Mouse (Mus musculus): ENCODE results near the gene Fat1. TPM values are rescaled to one million over a fixed set of nuclear protein-coding genes. Genes with fewer than 3 reads are reported as not detected.

Gene Fat1
- polyA plus RNA-seq, 1 experiment: 175 TPM

DNA sequence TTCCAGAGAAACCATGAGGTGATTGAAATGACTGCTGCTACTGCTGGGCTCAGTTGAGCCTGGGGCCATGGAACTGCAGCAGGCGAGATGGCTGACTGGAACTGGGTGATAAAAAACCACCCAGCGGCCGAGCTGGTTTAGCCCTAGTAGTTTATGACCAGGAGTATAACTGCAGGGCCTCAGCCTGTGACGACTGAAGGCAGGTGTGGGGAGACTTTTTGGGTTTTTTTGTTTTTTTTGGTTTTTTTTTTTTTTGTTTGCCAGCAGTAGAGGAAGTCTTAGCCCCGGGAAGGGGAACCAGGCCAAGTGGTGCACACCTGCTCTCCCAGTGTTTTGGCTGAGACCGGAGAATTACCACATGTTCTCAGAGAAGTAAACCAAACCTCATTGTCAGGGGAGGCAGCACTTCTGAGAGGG is 92.8 kb downstream of the Fat1 start:
- Histone ChIP-seq H3K27ac (ENCODE audit: insufficient read depth, low read length) (no peak overlapping the region), H3K36me3 (ENCODE audit: control insufficient read depth, insufficient read depth, low read length, poor library complexity, severe bottlenecking) (peaks cover 76% of the 10 kb centered on the region), H3K27me3 (ENCODE audit: control insufficient read depth, insufficient read depth, low read length, poor library complexity, severe bottlenecking) (no peaks in the 10 kb centered on the region), H3K4me3 (ENCODE audit: low read depth, low read length) (no peak overlapping the region), H3K9me3 (replicated peaks; ENCODE audit: control insufficient read depth, insufficient read depth, low read length, poor library complexity, severe bottlenecking) (no peaks in the 10 kb centered on the region), H3K9ac (ENCODE audit: low read depth, poor library complexity, severe bottlenecking) (no peak overlapping the region), H3K4me1 (ENCODE audit: control insufficient read depth, insufficient read depth, low read length) (no peaks in the 10 kb centered on the region)
- TF ChIP-seq CTCF (IDR thresholded peaks at IDR 0.05; ENCODE audit: low read depth, low read length) (no peak), POLR2A (IDR thresholded peaks at IDR 0.05; ENCODE audit: insufficient read depth, low read length) (no peak), EP300 (IDR thresholded peaks at IDR 0.05; ENCODE audit: insufficient read depth, low read depth, low read length) (no peak)

DNA sequence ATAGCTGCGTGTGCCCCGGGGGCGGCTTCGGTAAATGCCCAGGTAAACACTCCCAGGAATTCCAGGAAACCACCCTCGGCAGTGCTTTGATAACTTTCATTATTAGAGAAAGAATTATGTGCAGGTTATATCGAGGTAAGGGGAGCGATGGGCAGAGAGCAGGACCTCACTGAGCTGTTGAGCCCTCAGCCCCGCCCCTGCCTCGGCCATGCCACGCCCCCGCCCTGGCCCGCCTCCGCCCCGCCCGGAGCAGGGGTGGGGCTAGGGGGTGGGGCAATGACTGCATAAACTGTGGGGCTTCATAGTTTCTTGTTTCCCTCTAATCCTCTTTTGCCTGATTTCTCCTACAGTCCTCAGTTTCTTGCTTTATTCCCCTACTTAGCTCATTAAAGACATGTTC is 103.1 kb downstream of the Fat1 start:
- Histone ChIP-seq H3K9ac (ENCODE audit: low read depth, poor library complexity, severe bottlenecking) (no peak overlapping the region), H3K36me3 (ENCODE audit: control insufficient read depth, insufficient read depth, low read length, poor library complexity, severe bottlenecking) (peaks cover 85% of the 10 kb centered on the region), H3K9me3 (replicated peaks; ENCODE audit: control insufficient read depth, insufficient read depth, low read length, poor library complexity, severe bottlenecking) (no peaks in the 10 kb centered on the region), H3K4me3 (ENCODE audit: low read depth, low read length) (no peak overlapping the region), H3K4me1 (ENCODE audit: control insufficient read depth, insufficient read depth, low read length) (no peaks in the 10 kb centered on the region), H3K27ac (ENCODE audit: insufficient read depth, low read length) (no peak overlapping the region), H3K27me3 (ENCODE audit: control insufficient read depth, insufficient read depth, low read length, poor library complexity, severe bottlenecking) (no peaks in the 10 kb centered on the region)
- TF ChIP-seq POLR2A (IDR thresholded peaks at IDR 0.05; ENCODE audit: insufficient read depth, low read length) (no peak), EP300 (IDR thresholded peaks at IDR 0.05; ENCODE audit: insufficient read depth, low read depth, low read length) (no peak), CTCF (IDR thresholded peaks at IDR 0.05; ENCODE audit: low read depth, low read length) (no peak)

DNA sequence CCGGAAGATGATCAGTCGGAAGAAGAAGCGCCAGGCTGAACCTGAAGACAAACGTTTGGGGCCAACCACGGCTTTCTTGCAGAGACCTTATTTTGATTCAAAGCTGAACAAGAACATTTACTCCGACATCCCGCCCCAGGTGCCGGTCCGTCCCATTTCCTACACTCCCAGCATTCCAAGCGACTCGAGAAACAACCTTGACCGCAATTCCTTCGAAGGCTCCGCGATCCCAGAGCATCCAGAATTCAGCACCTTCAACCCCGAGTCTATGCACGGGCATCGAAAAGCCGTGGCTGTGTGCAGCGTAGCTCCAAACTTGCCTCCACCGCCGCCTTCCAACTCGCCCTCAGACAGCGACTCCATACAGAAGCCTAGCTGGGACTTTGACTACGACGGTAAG is 108.9 kb downstream of the Fat1 start:
- no peak for TF ChIP-seq EP300 (IDR thresholded peaks at IDR 0.05; ENCODE audit: insufficient read depth, low read depth, low read length)
- TF ChIP-seq CTCF (IDR thresholded peaks at IDR 0.05; ENCODE audit: low read depth, low read length): no peak
- TF ChIP-seq POLR2A (IDR thresholded peaks at IDR 0.05; ENCODE audit: insufficient read depth, low read length): no peak
- no peaks in the 10 kb centered on the region for H3K4me1 ChIP-seq (ENCODE audit: control insufficient read depth, insufficient read depth, low read length)
- no peak overlapping the region for H3K27ac ChIP-seq (ENCODE audit: insufficient read depth, low read length)
- H3K27me3 ChIP-seq (ENCODE audit: control insufficient read depth, insufficient read depth, low read length, poor library complexity, severe bottlenecking): no peaks in the 10 kb centered on the region
- H3K4me3 ChIP-seq (ENCODE audit: low read depth, low read length): peak overlapping the region; percentile 28; the same call in 1 of the 2 replicates
- H3K9me3 ChIP-seq (replicated peaks; ENCODE audit: control insufficient read depth, insufficient read depth, low read length, poor library complexity, severe bottlenecking): no peaks in the 10 kb centered on the region
- H3K36me3 ChIP-seq (ENCODE audit: control insufficient read depth, insufficient read depth, low read length, poor library complexity, severe bottlenecking): peaks cover 75% of the 10 kb centered on the region
- no peak overlapping the region for H3K9ac ChIP-seq (ENCODE audit: low read depth, poor library complexity, severe bottlenecking)

DNA sequence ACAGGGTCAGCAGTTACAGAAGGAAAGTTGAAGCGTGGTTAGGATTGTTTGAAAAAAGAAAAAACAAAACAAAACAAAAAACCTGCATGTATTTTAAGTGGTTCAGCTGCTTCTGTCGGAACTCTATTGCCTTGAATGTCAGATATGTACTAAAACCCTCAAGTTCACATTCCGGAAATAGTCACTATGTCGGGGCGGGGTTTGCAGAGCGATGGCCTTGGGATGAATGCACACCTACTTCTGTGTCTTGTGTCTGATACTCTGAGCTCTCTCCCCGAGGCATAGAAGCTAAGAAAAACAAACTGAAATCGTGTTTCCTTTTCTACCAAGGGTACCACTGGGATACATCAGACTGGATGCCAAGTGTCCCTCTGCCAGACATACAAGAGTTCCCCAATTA is 115.2 kb downstream of the Fat1 start:
- peaks cover 43% of the 10 kb centered on the region for H3K36me3 ChIP-seq (ENCODE audit: control insufficient read depth, insufficient read depth, low read length, poor library complexity, severe bottlenecking)
- no peaks in the 10 kb centered on the region for H3K4me1 ChIP-seq (ENCODE audit: control insufficient read depth, insufficient read depth, low read length)
- H3K9me3 ChIP-seq (replicated peaks; ENCODE audit: control insufficient read depth, insufficient read depth, low read length, poor library complexity, severe bottlenecking): peaks cover 3% of the 10 kb centered on the region; the same call in 1 of the 2 replicates
- no peak overlapping the region for H3K4me3 ChIP-seq (ENCODE audit: low read depth, low read length)
- H3K9ac ChIP-seq (ENCODE audit: low read depth, poor library complexity, severe bottlenecking): no peak overlapping the region
- TF ChIP-seq EP300 (IDR thresholded peaks at IDR 0.05; ENCODE audit: insufficient read depth, low read depth, low read length) (no peak), POLR2A (IDR thresholded peaks at IDR 0.05; ENCODE audit: insufficient read depth, low read length) (no peak), CTCF (IDR thresholded peaks at IDR 0.05; ENCODE audit: low read depth, low read length) (no peak)
- no peaks in the 10 kb centered on the region for H3K27me3 ChIP-seq (ENCODE audit: control insufficient read depth, insufficient read depth, low read length, poor library complexity, severe bottlenecking)
- H3K27ac ChIP-seq (ENCODE audit: insufficient read depth, low read length): 0 out of 2 replicates have a peak overlapping the region, but pooled peaks have one; percentile 11

DNA sequence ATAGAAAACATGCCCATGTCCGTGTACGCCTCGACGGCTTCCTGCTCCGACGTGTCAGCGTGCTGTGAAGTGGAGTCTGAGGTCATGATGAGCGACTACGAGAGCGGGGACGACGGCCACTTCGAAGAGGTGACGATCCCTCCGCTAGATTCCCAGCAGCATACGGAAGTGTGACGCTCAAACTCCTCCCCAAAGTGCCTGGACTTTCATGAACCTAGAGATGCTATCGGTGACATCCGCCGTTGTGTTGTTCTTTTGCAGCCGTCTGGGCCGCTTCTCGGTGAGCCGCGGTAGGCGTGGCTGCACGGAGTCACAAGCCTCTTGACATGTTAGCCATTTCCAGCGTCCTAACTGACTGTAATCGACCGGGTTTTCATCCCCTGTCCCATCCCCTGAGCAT is 116.0 kb downstream of the Fat1 start:
- Histone ChIP-seq H3K4me1 (ENCODE audit: control insufficient read depth, insufficient read depth, low read length) (no peaks in the 10 kb centered on the region), H3K27me3 (ENCODE audit: control insufficient read depth, insufficient read depth, low read length, poor library complexity, severe bottlenecking) (no peaks in the 10 kb centered on the region), H3K36me3 (ENCODE audit: control insufficient read depth, insufficient read depth, low read length, poor library complexity, severe bottlenecking) (peaks cover 39% of the 10 kb centered on the region), H3K9me3 (replicated peaks; ENCODE audit: control insufficient read depth, insufficient read depth, low read length, poor library complexity, severe bottlenecking) (peaks cover 5% of the 10 kb centered on the region; the same call in 1 of the 2 replicates), H3K9ac (ENCODE audit: low read depth, poor library complexity, severe bottlenecking) (0 out of 2 replicates have a peak overlapping the region, but pooled peaks have one; percentile 2), H3K4me3 (ENCODE audit: low read depth, low read length) (peak overlapping the region; percentile 15; the same call in 1 of the 2 replicates), H3K27ac (ENCODE audit: insufficient read depth, low read length) (no peak overlapping the region)
- no peak for TF ChIP-seq CTCF (IDR thresholded peaks at IDR 0.05; ENCODE audit: low read depth, low read length)
- 0 out of 2 replicates have a peak, but pooled peaks have one; percentile 10 for TF ChIP-seq EP300 (IDR thresholded peaks at IDR 0.05; ENCODE audit: insufficient read depth, low read depth, low read length)

DNA sequence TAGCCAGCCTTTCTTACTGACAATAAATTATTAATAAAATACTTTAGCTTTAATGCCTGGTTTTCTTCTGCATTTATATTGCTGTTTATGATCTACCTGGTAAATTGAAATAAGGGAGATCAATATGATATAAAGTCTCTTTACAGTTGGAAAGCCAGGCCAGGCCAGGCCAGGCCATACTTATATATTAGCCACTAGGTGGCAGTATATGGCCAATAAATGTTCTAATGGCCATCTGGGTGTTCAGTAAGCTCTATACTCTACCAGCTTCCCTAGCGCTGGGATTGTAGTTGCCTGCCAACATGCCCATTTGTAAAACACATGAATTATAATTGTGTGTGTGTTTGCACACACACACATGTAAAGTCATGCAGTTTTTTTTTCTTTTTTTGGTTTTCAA is 117.0 kb downstream of the Fat1 start:
- TF ChIP-seq CTCF (IDR thresholded peaks at IDR 0.05; ENCODE audit: low read depth, low read length) (no peak), POLR2A (IDR thresholded peaks at IDR 0.05; ENCODE audit: insufficient read depth, low read length) (no peak), EP300 (IDR thresholded peaks at IDR 0.05; ENCODE audit: insufficient read depth, low read depth, low read length) (no peak)
- H3K9me3 ChIP-seq (replicated peaks; ENCODE audit: control insufficient read depth, insufficient read depth, low read length, poor library complexity, severe bottlenecking): peaks cover 5% of the 10 kb centered on the region; the same call in 1 of the 2 replicates
- no peaks in the 10 kb centered on the region for H3K4me1 ChIP-seq (ENCODE audit: control insufficient read depth, insufficient read depth, low read length)
- peaks cover 31% of the 10 kb centered on the region for H3K36me3 ChIP-seq (ENCODE audit: control insufficient read depth, insufficient read depth, low read length, poor library complexity, severe bottlenecking)
- no peak overlapping the region for H3K27ac ChIP-seq (ENCODE audit: insufficient read depth, low read length)
- no peak overlapping the region for H3K9ac ChIP-seq (ENCODE audit: low read depth, poor library complexity, severe bottlenecking)
- H3K4me3 ChIP-seq (ENCODE audit: low read depth, low read length): no peak overlapping the region
- no peaks in the 10 kb centered on the region for H3K27me3 ChIP-seq (ENCODE audit: control insufficient read depth, insufficient read depth, low read length, poor library complexity, severe bottlenecking)

Data from ES-Bruce4 (cell line).